Mouse (Mus musculus) layer of hippocampus, adult 9-10 months (tissue): Measurements from ENCODE around the gene Rab4b.

ENCODE experiments used
- DNase-seq: peaks from one replicate; pipeline ENCODE4 v3.0.0; 2022; ENCODE audit warnings: low spot score

The Rab4b gene

DNA sequence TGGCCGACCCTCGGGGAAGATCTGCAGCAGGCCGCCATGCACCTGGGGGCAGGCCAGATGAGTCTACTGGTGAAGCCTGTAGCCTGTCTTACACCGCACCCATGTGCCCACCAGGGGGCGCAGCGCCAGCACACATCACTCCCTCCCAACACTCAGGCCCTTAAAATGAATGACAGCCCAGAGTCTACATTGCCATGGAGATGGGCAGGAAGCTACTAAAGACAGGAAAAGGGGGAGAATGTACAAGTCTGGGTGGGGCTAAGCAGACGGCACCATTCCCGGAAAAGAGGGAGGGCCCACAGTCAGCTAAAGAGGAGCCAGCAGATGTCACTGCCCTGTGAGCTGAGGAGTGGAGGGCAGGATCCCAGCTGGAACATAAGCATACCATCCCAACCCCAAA is 18.8 kb downstream of the Rab4b start:
- peak; percentile 89 for DNase-seq

DNA sequence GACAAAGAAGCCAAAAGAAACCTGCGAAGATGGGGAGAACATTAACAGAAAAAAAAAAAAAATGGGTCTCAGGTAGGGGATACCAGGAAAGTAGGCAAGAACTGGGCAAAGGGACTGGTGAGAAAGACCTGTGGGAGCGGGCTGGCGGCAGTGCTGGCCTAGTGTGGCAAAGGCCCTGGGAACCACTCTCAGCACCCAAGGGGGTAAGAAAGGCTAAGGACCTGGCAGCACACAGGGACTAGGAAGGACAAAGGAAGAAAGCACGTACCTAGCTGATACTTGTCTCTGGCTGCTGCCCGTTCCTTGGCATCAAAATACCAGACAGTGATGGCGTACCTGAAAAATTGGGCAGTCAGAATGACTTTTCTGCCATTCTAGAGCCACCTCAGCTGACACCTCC is 19.4 kb downstream of the Rab4b start:
- no peak for DNase-seq

DNA sequence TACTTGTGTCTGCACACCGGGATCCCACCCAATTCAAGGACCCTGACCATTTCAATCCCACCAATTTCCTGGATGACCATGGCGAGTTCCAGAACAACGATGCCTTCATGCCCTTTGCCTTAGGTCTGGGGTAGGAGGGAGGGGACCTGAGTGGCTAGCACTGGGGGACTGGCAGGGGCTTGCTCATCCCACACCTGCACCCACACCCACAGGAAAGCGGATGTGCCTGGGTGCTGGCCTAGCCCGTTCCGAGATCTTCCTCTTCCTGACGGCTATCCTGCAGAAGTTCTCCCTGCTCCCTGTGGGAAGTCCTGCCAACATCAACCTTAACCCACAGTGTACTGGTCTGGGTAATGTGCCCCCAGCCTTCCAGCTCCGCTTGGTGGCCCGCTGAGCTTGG is 20.5 kb downstream of the Rab4b start:
- no peak for DNase-seq

DNA sequence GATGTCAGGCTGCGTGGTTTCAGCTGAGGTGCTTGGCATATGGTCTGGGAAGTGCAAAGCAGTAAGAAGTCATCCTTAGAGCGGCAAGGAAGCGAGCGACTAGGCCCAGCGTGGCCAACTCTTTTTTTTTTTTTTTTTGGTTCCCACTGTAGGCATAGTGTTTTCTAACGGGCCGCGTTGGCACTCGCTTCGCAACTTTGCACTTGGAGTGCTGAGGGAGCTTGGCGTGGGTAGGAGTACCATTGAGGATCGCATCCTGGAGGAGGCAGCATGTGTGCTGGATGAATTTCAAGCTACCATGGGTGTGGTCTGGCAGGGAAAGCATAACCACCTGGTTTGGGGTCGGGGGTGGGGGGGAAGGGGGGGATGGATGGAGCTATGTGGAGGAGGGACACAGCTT is 22.7 kb downstream of the Rab4b start:
- DNase-seq, result no peak

DNA sequence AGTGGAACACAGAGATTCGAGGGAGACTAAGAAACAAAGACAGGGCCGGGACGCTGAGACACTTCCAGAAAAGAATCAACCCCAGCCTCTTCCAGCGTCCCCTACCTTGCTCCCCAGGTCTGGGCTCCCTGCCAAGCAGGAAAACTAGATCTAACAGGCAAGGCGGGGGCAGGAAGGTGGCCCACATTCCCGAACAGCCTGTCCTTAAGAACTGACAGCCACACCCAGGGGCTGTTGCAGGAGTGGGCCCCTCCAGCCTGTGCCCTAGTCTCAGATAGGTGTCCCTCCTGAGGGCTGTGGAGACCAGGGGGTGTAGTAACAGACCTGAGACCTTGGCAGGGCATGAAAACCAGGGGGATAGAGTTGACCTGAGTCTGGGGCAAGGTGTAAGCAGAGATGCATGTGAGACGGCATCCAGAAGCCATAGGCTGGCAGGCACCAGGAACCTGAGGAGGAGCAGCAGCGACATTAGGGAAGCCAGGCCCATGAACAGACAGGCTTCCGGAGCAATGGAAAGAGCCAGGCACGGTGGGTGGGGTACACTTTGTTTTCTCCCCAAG is 25.4 kb downstream of the Rab4b start, which contains the start of gene Cyp2t4:
Cyp2t4 (plus strand) TSS at position 510 of the 560 bp plus-strand sequence.
- no peak for DNase-seq

DNA sequence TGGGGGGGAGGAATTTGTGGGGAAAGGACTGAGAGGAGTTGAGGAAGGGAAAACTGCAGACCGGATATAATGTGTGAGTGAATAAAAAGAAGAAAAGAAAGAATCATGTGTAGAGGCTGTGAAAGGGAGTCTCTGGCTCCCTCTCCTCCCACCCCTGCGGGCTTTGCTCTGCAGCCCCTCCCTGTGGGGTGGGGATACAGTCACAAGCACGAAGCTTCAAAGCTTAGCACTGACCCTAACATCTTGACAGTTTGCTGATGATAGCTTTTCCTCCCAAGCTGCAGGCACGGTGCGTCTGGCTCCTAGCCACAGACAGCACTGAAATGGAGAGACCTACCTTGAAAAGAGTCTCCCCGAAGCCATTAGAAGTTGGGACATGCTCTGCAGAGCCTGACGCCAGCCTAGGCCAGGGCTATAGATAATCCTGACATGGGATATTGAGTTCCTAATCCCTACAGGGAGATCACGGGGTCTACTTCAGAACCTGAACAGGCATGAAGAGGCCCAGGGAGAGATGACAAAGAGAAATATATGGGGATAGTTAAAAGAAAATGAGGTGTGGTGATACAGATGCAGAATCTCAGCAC is 42.2 kb downstream of the Rab4b start:
- no peak for DNase-seq

DNA sequence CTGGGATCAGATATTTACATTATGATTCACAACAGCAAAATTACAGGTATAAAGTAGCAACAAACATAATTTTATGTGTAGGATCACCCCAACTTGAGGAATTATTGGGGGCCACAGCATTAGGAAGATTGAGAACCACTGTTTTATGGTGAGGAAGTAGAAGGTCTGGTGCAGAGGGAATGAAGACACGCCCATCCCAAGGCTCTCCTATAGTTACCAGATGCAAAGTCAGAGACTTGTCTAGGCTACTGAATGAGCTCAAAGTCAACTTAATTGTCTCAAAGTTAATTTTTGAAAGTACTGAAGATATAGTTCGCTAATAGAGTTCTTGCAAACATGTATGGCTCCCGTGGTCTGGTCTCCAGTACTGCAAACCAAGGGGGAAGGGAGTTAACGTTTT is 44.9 kb downstream of the Rab4b start:
- no peak for DNase-seq

DNA sequence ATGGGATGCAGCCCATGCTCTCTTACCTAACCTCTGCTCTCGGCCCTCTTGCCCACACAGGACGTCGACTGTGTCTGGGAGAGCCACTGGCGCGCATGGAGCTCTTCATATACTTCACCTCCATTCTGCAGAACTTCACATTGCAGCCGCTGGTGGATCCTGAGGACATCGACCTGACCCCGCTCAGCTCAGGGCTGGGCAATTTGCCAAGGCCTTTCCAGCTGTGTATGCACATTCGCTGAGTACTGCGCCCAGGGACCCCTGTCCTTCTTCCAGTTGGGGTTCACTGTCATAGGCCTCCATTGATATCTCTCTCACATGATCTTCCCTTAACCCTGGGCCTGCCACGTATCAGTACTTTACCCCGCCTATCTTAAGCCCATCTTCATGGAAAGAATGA is 45.5 kb downstream of the Rab4b start:
- no peak for DNase-seq

DNA sequence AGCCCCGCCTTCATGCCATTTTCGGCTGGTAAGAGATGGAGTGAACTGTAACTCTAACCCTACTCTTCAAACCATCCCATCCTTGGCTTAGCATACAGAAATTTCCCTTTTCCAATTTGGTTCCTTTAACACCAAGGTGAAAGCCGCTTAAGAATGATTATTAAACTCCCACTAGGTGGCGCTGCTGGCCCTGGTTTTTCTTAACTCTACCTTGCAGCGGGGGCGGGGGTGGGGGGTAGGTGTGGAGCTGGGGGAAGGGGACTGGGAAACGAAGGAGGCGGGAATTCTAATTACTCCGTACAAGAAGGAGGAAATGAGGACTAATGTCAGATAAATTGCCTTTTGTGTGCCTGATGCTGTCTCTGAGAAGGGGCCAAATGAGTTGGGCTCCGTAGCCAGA is 46.1 kb downstream of the Rab4b start:
- DNase-seq, result no peak

DNA sequence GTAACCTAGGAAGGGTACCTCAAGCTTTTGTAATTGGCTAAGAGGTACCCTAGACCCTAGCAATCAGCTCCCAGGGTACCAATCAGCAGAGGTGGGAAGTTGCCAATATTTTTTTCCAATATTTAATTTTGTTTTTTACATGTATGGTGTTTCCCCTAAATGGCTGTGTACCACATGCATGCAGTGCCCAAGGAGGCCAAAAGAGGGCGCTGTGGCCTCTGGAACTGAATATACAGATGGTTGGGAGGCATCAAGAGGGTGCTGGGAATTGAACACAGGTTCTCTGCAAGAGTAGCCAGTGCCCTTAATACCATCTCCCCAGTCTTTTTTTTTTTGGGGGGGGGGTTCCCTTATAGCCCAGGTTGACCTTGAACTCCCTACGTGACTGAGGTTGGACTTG is 47.3 kb downstream of the Rab4b start:
- DNase-seq, result no peak

DNA sequence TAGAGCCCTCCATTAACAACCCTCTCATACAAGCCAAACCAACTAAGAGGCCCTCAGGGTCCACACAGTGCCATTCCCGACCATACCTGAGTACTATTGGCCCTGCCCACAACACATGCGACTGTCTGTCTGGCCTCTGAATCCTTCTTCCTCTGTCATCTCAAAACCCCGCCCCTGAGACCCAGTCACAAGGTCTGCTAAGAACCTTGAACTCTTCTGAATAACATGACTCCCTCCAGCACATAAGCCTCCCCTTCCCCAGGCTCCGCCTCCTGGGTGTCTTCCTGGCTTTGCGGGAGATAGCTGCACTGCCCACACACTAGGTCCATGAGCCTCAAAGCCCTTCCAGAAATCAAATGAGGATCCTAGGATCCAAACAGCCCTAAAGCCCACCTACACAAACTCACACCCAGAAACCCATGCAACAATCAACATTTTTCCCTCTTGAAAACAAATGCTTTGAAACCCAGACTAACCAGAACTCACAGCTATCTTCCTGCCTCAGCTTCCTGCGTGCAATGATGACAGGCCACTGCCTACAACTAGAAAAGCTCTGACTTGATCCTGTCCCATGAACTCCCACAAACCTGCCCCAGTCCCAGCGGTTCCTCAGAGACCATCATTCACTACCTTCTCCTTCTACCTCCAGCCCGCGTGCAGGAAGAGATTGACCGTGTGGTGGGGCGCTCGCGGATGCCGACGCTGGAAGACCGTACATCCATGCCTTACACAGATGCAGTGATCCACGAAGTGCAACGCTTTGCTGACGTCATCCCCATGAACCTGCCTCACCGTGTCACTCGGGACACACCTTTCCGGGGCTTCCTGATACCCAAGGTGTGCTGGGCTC is 48.0 kb downstream of the Rab4b start:
- DNase-seq, result no peak

DNA sequence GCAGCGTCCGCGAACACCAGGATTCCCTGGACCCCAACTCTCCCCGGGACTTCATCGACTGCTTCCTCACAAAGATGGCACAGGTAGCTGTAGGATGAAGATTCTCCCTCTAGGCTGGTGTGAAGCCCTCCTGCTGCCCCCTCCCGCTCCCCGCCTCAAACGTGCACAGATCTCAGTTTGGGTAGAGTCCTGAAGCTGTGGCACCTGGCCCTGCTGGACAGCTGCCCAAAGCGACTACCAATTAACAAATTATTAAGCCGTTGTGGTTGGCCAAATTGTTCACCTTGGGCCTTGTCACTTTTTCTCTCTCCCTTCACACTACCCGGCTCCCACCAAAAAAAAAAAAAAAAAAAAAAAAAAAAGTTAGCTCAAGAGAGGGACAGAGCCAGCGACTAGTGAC is 48.9 kb downstream of the Rab4b start:
- no peak for DNase-seq

DNA sequence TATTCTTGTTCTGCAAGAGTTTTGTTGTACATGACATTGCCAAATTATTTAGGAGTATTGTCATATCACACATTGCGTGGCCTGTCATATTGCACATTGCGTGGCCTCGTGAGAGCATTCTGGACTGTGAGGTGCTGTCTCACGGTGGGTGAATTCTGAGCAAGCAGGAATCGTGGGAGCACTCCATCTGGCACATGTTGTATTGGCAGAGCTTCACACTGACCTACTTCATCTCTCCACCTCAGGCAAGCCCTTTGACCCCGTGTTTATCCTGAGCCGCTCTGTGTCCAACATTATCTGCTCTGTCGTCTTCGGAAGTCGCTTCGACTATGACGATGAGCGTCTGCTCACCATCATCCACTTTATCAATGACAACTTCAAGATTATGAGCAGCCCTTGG is 49.8 kb downstream of the Rab4b start:
- DNase-seq, result no peak

DNA sequence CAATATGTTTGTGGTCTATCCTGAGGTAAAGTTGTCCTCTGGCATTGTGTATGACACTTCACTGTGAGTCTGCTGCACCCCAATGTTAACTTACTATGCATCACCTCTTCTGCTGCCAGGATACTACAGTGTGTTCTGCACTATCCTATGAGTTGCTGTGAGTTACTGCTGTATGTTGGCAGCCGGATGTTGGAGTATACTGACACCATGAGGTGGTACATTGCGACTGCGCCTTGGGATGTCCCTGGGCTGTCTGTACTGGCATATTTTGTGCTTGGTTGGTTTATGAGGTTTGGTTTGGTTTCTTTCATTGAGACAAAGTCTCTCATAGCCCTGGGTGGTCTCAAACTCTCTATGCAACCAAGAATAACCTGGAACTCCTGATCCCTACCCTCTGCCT is 50.5 kb downstream of the Rab4b start:
- peak; percentile 16 for DNase-seq

DNA sequence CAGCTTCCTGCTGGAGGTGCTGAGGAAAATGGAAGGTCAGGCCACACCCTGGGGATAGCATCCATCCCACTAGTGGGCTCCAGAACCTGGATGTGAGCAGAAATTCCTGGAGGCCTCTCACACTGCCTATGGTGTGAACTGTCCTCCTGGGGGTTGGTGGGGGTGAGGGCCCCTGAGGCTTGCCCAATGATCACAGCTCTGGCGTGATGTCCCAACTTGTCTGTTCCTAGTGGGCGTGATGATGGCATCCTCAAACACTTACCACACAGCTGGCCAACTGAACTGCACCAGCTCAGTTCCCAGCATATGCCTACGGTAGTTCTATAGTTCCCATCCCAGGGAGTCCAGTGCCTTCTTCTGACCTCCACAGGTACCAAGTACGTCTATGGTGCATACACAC is 53.7 kb downstream of the Rab4b start:
- no peak for DNase-seq

DNA sequence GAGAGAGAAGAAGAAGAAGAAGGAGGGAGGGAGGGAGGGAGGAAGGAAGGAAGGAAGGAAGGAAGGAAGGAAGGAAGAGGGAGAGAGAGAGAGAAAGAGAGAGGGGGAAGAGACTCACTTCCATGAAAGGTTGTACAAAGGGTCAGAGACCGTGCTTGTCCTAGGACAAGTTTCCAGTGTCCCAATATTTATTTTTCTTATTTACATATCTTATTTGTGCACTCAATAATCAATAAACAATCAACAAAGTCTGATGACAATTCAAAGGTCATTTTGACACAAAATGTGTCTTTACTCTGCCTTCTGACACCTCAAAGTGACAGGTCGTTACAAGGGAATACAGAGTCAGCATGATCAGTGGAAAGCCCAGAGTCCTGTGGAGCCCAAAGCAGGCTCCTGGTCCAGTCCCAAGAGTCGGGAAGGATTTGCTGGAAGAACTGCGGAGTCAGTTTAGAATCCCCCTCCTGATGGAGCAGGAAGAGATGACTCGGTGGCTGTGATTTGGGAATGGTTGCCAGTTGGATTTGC is 54.3 kb downstream of the Rab4b start:
- DNase-seq, result no peak

DNA sequence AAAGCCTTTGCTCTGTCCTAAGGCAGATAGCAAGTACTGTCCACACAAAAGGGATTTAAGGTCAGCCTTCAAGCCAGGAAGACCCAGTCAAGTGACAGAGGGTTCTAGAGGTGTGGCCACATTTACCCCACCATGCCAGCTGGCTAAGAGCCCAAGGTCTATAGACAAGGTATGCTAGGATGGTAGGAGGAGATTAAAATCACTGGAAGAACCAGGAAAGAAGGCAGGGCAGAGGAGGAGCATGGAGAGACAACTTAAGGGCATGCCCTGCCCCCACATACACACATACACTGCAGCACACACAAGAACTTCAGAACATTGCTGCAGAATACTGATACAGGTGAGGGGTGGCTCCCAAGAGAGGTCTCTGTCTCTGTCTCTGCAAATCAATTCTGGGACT is 59.0 kb downstream of the Rab4b start, which contains the start of gene Cyp2f2:
Cyp2f2 (plus strand) TSS at position 234 of the 400 bp plus-strand sequence.
- DNase-seq, result no peak
